Mouse (Mus musculus) central nervous system, embryonic 11.5 days (tissue): ENCODE results near the gene Casc1. TPM values are rescaled to one million over a fixed set of nuclear protein-coding genes. Genes with fewer than 3 reads are reported as not detected.

Experiments
- polyA plus RNA-seq: library from polyadenylated mRNA; depleted of rRNA; stranded (reverse); fragments of >200 nt; gene quantifications from 2 replicates; pipeline ENCODE4 v1.2.3, GENCODE M21; 2012; rRNA removed

Gene Casc1
- polyA plus RNA-seq: 1.2 and 1.4 TPM in 2 replicates

GRCm38 (mm10) chr6:145210816-145211338 is at the start of gene Casc1, which contains the start of gene Etfrf1:
Casc1 (minus strand) TSS chr6:145211005.
Etfrf1 (plus strand) TSS chr6:145211134.

GRCm38 (mm10) chr6:145250185-145250791 is 39.5 kb upstream of the Casc1 start, which contains the start of gene Kras:
Kras (minus strand) TSS chr6:145250239.

Other genes starting within 250 kb of the Casc1 start
- gene Bcat1, start 134.8 kb downstream of the Casc1 start, polyA plus RNA-seq: 23.5 and 27.5 TPM in 2 replicates
- 3.6 and 4.1 TPM in 2 replicates for gene Lrmp, start 95.4 kb downstream of the Casc1 start, polyA plus RNA-seq
- gene Etfrf1, start 129 bp upstream of the Casc1 start, polyA plus RNA-seq: 17.9 and 23.2 TPM in 2 replicates
- gene Kras, start 39.2 kb upstream of the Casc1 start, polyA plus RNA-seq: 46.8 and 60.6 TPM in 2 replicates